Mouse (Mus musculus): ENCODE measurements around the gene Opn1sw. TPM values are rescaled to one million over a fixed set of nuclear protein-coding genes. Genes with fewer than 3 reads are reported as not detected.
"Not testable (repeated sequence)": the region's sequence is repeated elsewhere in the genome, so short reads cannot be mapped to it uniquely, and the experiment has no call there.

The Opn1sw gene
- polyA plus RNA-seq, 1 experiment from 2014 or later = 0.14 TPM

DNA sequence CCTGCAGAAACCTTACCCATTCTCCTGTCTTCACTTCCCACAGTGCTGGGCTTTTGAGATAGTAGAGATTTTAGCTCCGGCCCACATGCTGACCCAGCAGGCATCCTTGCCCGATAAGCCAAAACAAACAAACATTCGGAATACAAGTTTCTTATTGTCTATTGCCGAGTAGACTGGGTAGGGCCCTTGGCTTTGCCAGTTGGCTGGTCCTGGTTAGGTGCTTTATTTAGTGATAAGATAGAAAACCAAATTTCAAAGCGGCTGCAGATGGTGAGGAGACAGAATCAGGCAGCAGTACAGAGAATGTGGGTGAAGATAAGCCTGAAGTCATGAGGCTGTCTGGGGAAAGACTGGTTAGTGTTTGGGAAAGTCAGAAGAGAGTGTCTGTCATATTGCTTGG lies 35.5 kb downstream of the Opn1sw start:
- no peaks in the 10 kb centered on the region for H3K9me3 ChIP-seq (replicated peaks)
- H3K4me1 ChIP-seq = peaks cover 8% of the 10 kb centered on the region
- 45% methylated on average over 5 of the region's 5 CpGs for WGBS

DNA sequence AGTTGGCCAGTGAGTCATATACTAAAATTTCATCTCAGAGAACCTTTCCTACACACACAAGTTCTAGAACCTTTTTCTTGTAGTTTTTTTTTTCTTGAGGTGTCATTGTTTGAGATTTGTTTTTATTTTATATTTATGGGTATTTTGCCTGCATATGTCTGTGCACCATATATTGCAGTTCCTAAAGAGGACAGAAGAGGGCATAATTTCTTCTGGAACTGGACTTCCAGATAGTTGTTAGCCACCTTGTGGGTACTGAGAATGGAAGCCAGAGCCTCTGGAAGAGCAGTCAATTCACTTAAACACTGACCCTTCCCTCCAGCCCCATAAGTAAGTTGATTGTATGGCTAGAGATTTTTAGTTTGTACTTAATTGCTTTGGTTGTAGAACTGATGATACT lies 36.7 kb downstream of the Opn1sw start:
- H3K9me3 ChIP-seq (replicated peaks) = no peaks in the 10 kb centered on the region
- H3K27me3 ChIP-seq (ENCODE audit: low read depth, poor library complexity, severe bottlenecking) = no peaks in the 10 kb centered on the region
- H3K27ac ChIP-seq (replicated peaks) = no peak overlapping the region
- H3K4me1 ChIP-seq = peaks cover 15% of the 10 kb centered on the region
- DNase-seq (ENCODE audit: low spot score) = no peak
- no peak overlapping the region for H3K4me3 ChIP-seq
- peaks cover 7% of the 10 kb centered on the region for H3K36me3 ChIP-seq

More for the DNA sequence above, 35.5 kb downstream of the Opn1sw start:
- Histone ChIP-seq H3K36me3 (peaks cover 19% of the 10 kb centered on the region), H3K4me3 (no peak overlapping the region), H3K27me3 (ENCODE audit: low read depth, poor library complexity, severe bottlenecking) (no peaks in the 10 kb centered on the region), H3K27ac (replicated peaks) (no peak overlapping the region)
- DNase-seq (ENCODE audit: low spot score) = no peak

DNA sequence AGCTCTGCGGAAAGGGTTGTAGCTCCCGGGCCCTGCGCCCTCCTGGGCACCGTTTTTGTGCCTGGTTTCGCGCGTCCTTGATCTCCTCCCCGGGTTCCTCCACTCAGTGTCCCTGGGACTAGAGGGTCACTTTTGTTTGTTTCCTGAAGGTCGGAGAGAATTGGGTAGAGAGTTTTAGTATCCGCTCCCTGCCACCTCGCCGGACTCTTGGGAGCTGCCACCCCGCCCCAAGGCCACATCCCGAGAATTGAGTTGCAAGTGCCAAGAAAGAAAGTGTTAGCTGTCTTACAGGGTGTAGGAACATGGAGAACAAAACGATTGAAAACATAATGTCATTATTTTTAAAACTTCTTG lies 39.9 kb downstream of the Opn1sw start:
- peaks cover 15% of the 10 kb centered on the region for H3K4me1 ChIP-seq
- under 1% methylated on average over 15 of the region's 15 CpGs for WGBS
- no peaks in the 10 kb centered on the region for H3K9me3 ChIP-seq (replicated peaks)
- H3K36me3 ChIP-seq = 0 out of 2 replicates have a peak, but pooled peaks cover 2% of the 10 kb centered on the region
- DNase-seq (ENCODE audit: low spot score) = no peak
- peak overlapping the region; percentile 84 for H3K4me3 ChIP-seq
- no peaks in the 10 kb centered on the region for H3K27me3 ChIP-seq (ENCODE audit: low read depth, poor library complexity, severe bottlenecking)
- H3K27ac ChIP-seq (replicated peaks) = peak overlapping the region; percentile 92

DNA sequence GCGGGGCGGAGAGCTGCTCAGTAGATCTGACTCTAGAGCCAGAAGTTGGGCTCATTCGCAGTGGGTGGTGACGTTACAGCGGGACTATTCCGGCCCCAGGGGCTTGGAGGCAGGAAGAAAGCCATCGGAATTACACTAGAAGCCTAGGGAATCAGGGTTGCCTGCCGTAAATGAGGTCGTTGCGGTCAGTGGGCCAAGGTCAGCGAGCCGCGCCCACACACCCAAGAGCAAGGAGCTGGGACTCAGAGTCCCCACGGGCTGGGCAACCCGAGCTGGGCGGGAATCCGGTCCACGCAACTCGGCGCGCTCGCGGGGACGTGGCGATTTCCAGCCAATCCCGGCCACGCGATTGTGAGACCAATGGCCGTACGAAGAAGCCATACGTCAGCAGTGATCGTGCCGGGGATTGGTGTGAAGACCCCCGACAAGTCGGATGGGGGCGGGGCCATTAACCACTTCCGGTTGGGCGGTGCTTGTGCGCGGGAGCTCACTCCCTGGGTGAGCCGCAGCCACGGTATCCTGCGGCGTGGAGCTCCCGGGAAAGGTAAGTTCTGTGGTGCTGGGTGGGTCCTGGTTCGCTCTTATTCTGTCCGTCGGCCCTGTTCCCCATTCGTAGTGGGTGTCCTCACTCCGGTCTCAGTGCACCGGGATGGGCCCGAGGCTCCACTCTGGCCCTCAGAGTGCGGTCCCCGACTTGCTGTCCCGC lies 40.5 kb downstream of the Opn1sw start, which contains the start of gene Calu:
Gene Calu, plus strand, starts transcription at position 405 of the 706 bp plus-strand sequence.
- Histone ChIP-seq H3K4me3 (peak within 1 kb of the TSS; percentile 84), H3K36me3 (0 out of 2 replicates have a peak, but pooled peaks cover 2% of the 10 kb centered on the region), H3K27ac (replicated peaks) (peak within 1 kb of the TSS; percentile 92), H3K9me3 (replicated peaks) (no peaks in the 10 kb centered on the region), H3K4me1 (peaks cover 15% of the 10 kb centered on the region), H3K27me3 (ENCODE audit: low read depth, poor library complexity, severe bottlenecking) (no peaks in the 10 kb centered on the region)
- WGBS = under 1% methylated on average over 55 of the region's 55 CpGs
- DNase-seq (ENCODE audit: low spot score) = peak; percentile 100

DNA sequence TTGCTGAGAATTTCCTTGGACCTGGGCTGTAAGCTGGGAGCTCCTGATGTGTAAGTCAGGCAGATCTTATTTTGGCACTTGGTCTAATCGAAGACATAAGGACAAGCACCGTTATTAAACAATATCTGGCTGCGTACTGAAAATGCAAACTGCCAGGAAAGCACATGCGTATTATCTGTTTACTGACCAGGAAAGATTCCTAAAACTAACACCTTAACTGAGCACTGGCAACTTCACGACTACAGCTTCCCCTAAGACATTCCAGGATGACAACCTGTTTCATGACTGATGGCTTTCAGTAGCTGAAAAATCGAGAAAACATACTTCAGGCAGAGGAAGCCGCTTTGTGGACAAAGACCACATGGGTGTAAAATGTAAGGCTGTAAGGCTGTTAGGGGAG lies 41.1 kb downstream of the Opn1sw start:
- DNase-seq (ENCODE audit: low spot score) = no peak
- Histone ChIP-seq H3K4me1 (peaks cover 15% of the 10 kb centered on the region), H3K27ac (replicated peaks) (peak overlapping the region; percentile 92), H3K27me3 (ENCODE audit: low read depth, poor library complexity, severe bottlenecking) (no peaks in the 10 kb centered on the region), H3K9me3 (replicated peaks) (no peaks in the 10 kb centered on the region), H3K4me3 (peak overlapping the region; percentile 84), H3K36me3 (0 out of 2 replicates have a peak, but pooled peaks cover 2% of the 10 kb centered on the region)
- 43% methylated on average over 7 of the region's 7 CpGs for WGBS

DNA sequence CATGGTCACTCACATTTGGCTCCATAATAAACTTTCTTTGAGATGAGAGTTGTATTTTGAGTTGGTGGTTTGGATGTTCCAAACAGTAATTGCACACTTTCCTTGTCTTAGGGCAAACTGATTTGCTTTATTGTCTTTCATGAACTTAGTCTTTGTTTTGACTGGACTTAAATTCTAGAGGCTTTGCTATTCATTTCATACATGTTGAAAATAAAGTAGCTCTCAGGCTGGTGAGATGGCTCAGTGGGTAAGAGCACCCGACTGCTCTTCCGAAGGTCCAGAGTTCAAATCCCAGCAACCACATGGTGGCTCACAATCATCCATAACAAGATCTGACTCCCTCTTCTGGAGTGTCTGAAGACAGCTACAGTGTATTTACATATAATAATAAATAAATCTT lies 41.8 kb downstream of the Opn1sw start:
- not testable (repeated sequence) for H3K36me3 ChIP-seq; DNase-seq (ENCODE audit: low spot score); H3K27ac ChIP-seq (replicated peaks); H3K27me3 ChIP-seq (ENCODE audit: low read depth, poor library complexity, severe bottlenecking); H3K9me3 ChIP-seq (replicated peaks); H3K4me3 ChIP-seq
- 91% methylated on average over 2 of the region's 2 CpGs for WGBS
- peaks cover 15% of the 10 kb centered on the region for H3K4me1 ChIP-seq

DNA sequence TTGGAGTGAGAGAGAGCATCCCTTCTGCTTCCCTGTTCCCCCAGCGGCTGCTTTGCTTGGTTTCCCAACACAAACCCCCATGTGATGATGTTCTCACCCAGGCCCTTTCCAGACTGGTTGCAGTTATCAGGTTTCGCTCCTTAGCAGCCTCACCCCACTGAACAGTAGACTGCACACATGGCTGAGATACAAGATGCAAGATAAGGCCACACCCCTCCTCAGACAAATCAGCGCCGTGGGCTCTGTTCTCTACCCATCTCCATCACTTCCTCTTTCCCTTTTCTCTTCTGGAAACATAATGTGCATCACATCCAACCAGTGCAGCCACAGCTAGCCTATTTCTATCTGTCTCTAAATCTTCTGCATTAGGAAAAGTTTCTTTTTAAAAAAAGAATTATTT lies 58.8 kb downstream of the Opn1sw start:
- no peak overlapping the region for H3K4me3 ChIP-seq
- H3K27me3 ChIP-seq (ENCODE audit: low read depth, poor library complexity, severe bottlenecking) = no peaks in the 10 kb centered on the region
- no peaks in the 10 kb centered on the region for H3K4me1 ChIP-seq
- H3K9me3 ChIP-seq (replicated peaks) = no peaks in the 10 kb centered on the region
- DNase-seq (ENCODE audit: low spot score) = no peak
- no peaks in the 10 kb centered on the region for H3K36me3 ChIP-seq
- H3K27ac ChIP-seq (replicated peaks) = no peak overlapping the region
- WGBS = 80% methylated on average over 4 of the region's 4 CpGs

DNA sequence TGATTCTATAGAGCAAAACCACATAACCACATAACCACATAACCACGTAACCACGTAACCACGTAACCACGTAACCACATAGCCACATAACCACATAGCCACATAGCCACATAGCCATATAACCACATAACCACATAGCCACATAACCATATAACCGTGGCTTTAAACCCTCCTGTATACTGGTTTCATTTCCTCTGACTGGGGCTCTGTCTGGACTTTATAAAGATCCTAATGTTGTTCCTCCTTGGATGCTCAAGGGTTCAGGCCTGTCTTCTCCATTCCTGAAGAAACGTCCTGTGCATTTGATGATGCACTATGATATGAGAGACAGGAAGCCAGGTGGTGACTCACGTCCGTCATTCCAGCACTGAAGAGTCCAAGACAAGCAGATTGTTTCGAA lies 61.3 kb downstream of the Opn1sw start:
- Histone ChIP-seq H3K36me3 (no peaks in the 10 kb centered on the region), H3K9me3 (replicated peaks) (no peaks in the 10 kb centered on the region), H3K4me1 (no peaks in the 10 kb centered on the region), H3K27ac (replicated peaks) (no peak overlapping the region), H3K27me3 (ENCODE audit: low read depth, poor library complexity, severe bottlenecking) (no peaks in the 10 kb centered on the region), H3K4me3 (no peak overlapping the region)
- WGBS = 93% methylated on average over 9 of the region's 9 CpGs
- no peak for DNase-seq (ENCODE audit: low spot score)

Small RNAs within 50 kb of the gene (microRNA-seq; reads per million reads assigned to microRNA genes)
- gene Gm26220 (not detected), gene Gm44354 (not detected)

Other genes with a start within 250 kb of the Opn1sw start
- 51.6 and 54.9 TPM in 2 replicates for gene Rbm28, start 223.5 kb downstream of the Opn1sw start, polyA plus RNA-seq (2016; fragmentation: Nextera tagmentation; extraction: Ambion mirVana)
- gene Prrt4, start 208.9 kb downstream of the Opn1sw start, polyA plus RNA-seq (2016; fragmentation: Nextera tagmentation; extraction: Ambion mirVana) = 0.83 and 1.1 TPM in 2 replicates
- gene Impdh1, start 172.1 kb downstream of the Opn1sw start, polyA plus RNA-seq (2016; fragmentation: Nextera tagmentation; extraction: Ambion mirVana) = 45.6 and 53.5 TPM in 2 replicates
- 31.0 and 34.0 TPM in 2 replicates for gene Hilpda, start 116.0 kb downstream of the Opn1sw start, polyA plus RNA-seq (2016; fragmentation: Nextera tagmentation; extraction: Ambion mirVana)
- gene Fam71f2, start 108.9 kb downstream of the Opn1sw start, polyA plus RNA-seq (2016; fragmentation: Nextera tagmentation; extraction: Ambion mirVana) = 0.22 and 0.23 TPM in 2 replicates
- not detected in 2 replicates for gene Fam71f1, start 69.3 kb downstream of the Opn1sw start, polyA plus RNA-seq (2016; fragmentation: Nextera tagmentation; extraction: Ambion mirVana)
- gene Calu, start 40.4 kb downstream of the Opn1sw start, polyA plus RNA-seq (2016; fragmentation: Nextera tagmentation; extraction: Ambion mirVana) = 246 and 248 TPM in 2 replicates
- 20.9 and 21.7 TPM in 2 replicates for gene Ccdc136, start 7.8 kb upstream of the Opn1sw start, polyA plus RNA-seq (2016; fragmentation: Nextera tagmentation; extraction: Ambion mirVana)
- 2.8 and 4.1 TPM in 2 replicates for gene Flnc, start 44.8 kb upstream of the Opn1sw start, polyA plus RNA-seq (2016; fragmentation: Nextera tagmentation; extraction: Ambion mirVana)
- gene Atp6v1f, start 79.2 kb upstream of the Opn1sw start, polyA plus RNA-seq (2016; fragmentation: Nextera tagmentation; extraction: Ambion mirVana) = 202 and 219 TPM in 2 replicates
- gene Atp6v1fnb, start 83.0 kb upstream of the Opn1sw start, polyA plus RNA-seq (2016; fragmentation: Nextera tagmentation; extraction: Ambion mirVana) = not detected in 2 replicates
- 11.4 and 13.7 TPM in 2 replicates for gene Kcp, start 119.5 kb upstream of the Opn1sw start, polyA plus RNA-seq (2016; fragmentation: Nextera tagmentation; extraction: Ambion mirVana)
- gene Irf5, start 138.2 kb upstream of the Opn1sw start, polyA plus RNA-seq (2016; fragmentation: Nextera tagmentation; extraction: Ambion mirVana) = 2.1 and 2.2 TPM in 2 replicates
- gene Tnpo3, start 221.4 kb upstream of the Opn1sw start, polyA plus RNA-seq (2016; fragmentation: Nextera tagmentation; extraction: Ambion mirVana) = 122 and 129 TPM in 2 replicates